Mouse (Mus musculus): Measurements from ENCODE around the gene Chek1.

Gene Chek1

GRCm38 (mm10) chr9:36727034-36727755 is at the start of gene Chek1:
Gene Chek1 (minus strand): TSS chr9:36727065.
- no peak for DNase-seq

DNA sequence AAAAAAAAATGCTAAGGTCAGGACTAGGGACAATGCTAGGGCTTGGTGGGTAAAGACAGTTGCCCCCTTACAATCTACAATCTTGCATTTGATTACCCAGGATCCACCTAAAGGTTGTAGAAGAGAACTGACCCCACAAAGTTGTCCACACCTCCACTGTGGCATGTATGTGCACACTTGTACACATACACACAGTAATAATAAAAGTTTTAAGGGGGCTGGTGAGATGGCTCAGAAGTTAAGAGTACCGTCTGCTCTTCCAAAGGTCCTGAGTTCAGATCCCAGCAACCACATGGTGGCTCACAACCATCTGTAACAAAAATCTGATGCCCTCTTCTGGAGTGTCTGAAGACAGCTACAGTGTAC is 42.2 kb upstream of the Chek1 start:
- DNase-seq = peak; percentile 5 to 13

DNA sequence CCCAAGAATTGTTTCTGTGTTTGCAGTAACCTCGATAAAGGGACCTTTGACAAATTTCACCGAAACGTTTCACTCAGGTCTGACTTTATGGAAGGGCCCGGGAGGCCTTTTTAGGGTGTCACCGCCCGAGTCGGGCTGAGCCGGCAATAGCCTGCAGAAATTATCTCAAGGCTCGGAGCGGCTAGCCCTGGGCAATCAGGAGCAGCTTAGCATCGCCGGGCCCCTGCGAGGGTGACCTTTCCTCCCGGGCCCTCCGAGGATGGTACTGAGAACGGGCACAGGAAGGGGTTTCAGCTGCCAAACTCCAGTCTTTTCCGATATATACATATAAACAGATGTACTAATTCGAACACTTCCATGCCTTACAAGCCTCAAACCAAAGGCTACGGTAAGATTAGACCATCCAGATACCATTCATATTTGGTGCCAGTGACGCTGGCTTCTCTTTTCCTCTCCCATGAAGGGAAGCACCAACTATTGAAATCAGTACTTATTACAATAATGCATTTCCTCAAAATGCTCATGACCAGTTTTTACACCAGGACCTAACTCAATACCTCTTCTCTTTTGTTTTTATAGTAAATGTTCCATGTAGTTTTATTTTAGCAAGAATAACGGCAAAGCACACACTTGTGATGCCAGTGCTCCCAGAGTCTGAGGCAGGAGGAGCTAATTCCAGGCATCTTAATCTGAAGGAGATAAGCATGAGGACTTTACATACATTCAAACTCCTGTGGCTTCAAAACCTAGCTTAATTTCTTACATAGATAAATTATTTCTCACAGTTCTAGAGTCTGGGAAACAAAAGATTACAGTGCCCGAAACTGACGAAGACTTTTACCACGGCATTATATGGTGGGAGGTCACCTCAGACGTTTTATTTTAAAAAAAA is 41.5 kb upstream of the Chek1 start:
- DNase-seq = no peak

- peak; percentile 93 to 95 for DNase-seq
Measured at GRCm38 (mm10) chr9:36767203-36768143, 40.6 kb upstream of the Chek1 start, which contains the start of gene Stt3a. Gene Stt3a (minus strand): TSS chr9:36767679.

DNA sequence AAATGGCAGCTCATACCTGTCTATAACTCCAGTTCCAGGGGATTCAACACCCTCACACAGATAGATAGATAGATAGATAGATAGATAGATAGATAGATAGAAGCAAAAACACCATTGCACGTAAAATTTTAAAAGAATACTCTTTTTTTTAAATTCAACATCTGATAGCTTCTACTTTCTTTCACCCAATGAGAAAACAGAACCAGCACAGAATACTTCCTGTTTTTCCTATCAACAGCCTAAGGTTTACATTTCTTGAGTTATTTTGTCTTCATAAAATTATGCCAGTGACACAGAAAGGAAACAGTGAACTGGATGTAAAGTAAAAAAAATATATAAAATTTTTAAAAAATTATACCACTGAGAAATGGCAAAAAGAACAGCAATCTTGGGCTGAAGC is 37.5 kb upstream of the Chek1 start:
- DNase-seq = no peak

GRCm38 (mm10) chr9:36726131-36727033 is 483 bp downstream of the Chek1 start:
- DNase-seq = peak; percentile 88 to 89

DNA sequence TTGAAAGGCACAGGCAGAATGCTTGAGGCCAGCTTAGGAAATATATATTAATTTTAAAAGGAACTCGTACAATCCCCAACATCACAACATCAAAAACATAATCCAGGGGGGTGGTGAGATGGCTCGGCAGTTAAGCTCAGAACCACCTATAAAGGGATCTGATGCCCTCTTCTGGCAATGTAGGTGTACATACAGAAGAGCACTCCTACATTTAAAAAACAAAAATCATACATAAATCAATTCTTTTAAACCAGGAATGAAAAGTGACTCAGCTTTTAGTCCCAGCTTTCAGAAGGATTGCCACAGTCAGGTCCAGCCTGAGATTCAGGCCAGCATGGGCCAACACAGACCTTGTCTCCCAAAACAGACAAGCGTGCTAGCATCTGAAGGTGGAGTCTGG is 10.2 kb downstream of the Chek1 start:
- peak in 1 of 2 experiments; percentile 4 for DNase-seq

GRCm38 (mm10) chr9:36707304-36707703 is 19.6 kb downstream of the Chek1 start:
- DNase-seq = no peak

- DNase-seq = no peak
Measured at GRCm38 (mm10) chr9:36705923-36706322, 20.9 kb downstream of the Chek1 start.

- no peak for DNase-seq
Measured at GRCm38 (mm10) chr9:36694276-36694675, 32.6 kb downstream of the Chek1 start.

GRCm38 (mm10) chr9:36692920-36693319 is 33.9 kb downstream of the Chek1 start, which contains the start of gene Acrv1:
Gene Acrv1 (plus strand): TSS chr9:36693220.
- no peak for DNase-seq

GRCm38 (mm10) chr9:36687329-36687728 is 39.5 kb downstream of the Chek1 start:
- DNase-seq = no peak

GRCm38 (mm10) chr9:36681424-36681823 is 45.4 kb downstream of the Chek1 start:
- DNase-seq = no peak

Measured in B cell, adult 2 months (primary cell).